Mouse (Mus musculus): ENCODE measurements at regions not wholly inside any gene's neighbourhood (a gene's known extent, or its start where the extent isn't known, plus 50 kb on each side); places are given as distances from the start of the nearest gene placed in this dataset.

GRCm38 (mm10) chr11:22675754-22676153 lies 163.9 kb downstream of the Tmem17 start:
- H3K27me3 ChIP-seq (ENCODE audit: control insufficient read depth, insufficient read depth, low read length), result no peaks in the 10 kb centered on the region
- no peaks in the 10 kb centered on the region for H3K9me3 ChIP-seq (ENCODE audit: control insufficient read depth, low read length)
- 59% methylated on average over 1 of the region's 1 CpGs for WGBS
- ATAC-seq (ENCODE audit: low FRiP score, low TSS enrichment), result no peak
- H3K27ac ChIP-seq (ENCODE audit: low read depth, low read length), result no peak overlapping the region
- H3K4me3 ChIP-seq (ENCODE audit: low read length), result no peak overlapping the region
- H3K4me1 ChIP-seq (ENCODE audit: control insufficient read depth, insufficient read depth, low read length), result 0 out of 2 replicates have a peak, but pooled peaks cover 4% of the 10 kb centered on the region
- H3K4me2 ChIP-seq (replicated peaks; ENCODE audit: low read depth, low read length), result no peak overlapping the region
- no peak overlapping the region for H3K9ac ChIP-seq (ENCODE audit: low read depth, low read length)
- H3K36me3 ChIP-seq (ENCODE audit: control insufficient read depth, insufficient read depth, low read length), result no peaks in the 10 kb centered on the region

GRCm38 (mm10) chr11:22677337-22677736 lies 165.4 kb downstream of the Tmem17 start:
- H3K4me3 ChIP-seq (ENCODE audit: low read length), result no peak overlapping the region
- no peak for ATAC-seq (ENCODE audit: low FRiP score, low TSS enrichment)
- H3K9ac ChIP-seq (ENCODE audit: low read depth, low read length), result no peak overlapping the region
- no peaks in the 10 kb centered on the region for H3K9me3 ChIP-seq (ENCODE audit: control insufficient read depth, low read length)
- WGBS, result 39% methylated on average over 2 of the region's 2 CpGs
- 0 out of 2 replicates have a peak, but pooled peaks cover 4% of the 10 kb centered on the region for H3K4me1 ChIP-seq (ENCODE audit: control insufficient read depth, insufficient read depth, low read length)
- no peaks in the 10 kb centered on the region for H3K27me3 ChIP-seq (ENCODE audit: control insufficient read depth, insufficient read depth, low read length)
- no peak overlapping the region for H3K27ac ChIP-seq (ENCODE audit: low read depth, low read length)
- H3K36me3 ChIP-seq (ENCODE audit: control insufficient read depth, insufficient read depth, low read length), result no peaks in the 10 kb centered on the region
- H3K4me2 ChIP-seq (replicated peaks; ENCODE audit: low read depth, low read length), result no peak overlapping the region

GRCm38 (mm10) chr11:22684576-22684975 lies 172.7 kb downstream of the Tmem17 start:
- H3K36me3 ChIP-seq (ENCODE audit: control insufficient read depth, insufficient read depth, low read length), result no peaks in the 10 kb centered on the region
- H3K4me1 ChIP-seq (ENCODE audit: control insufficient read depth, insufficient read depth, low read length), result no peaks in the 10 kb centered on the region
- H3K4me3 ChIP-seq (ENCODE audit: low read length), result no peak overlapping the region
- H3K27ac ChIP-seq (ENCODE audit: low read depth, low read length), result no peak overlapping the region
- no peaks in the 10 kb centered on the region for H3K9me3 ChIP-seq (ENCODE audit: control insufficient read depth, low read length)
- ATAC-seq (ENCODE audit: low FRiP score, low TSS enrichment), result no peak
- WGBS, result 85% methylated on average over 4 of the region's 4 CpGs
- no peaks in the 10 kb centered on the region for H3K27me3 ChIP-seq (ENCODE audit: control insufficient read depth, insufficient read depth, low read length)
- no peak overlapping the region for H3K4me2 ChIP-seq (replicated peaks; ENCODE audit: low read depth, low read length)
- no peak overlapping the region for H3K9ac ChIP-seq (ENCODE audit: low read depth, low read length)

GRCm38 (mm10) chr11:22690829-22691228 lies 169.9 kb downstream of the B3gnt2 start:
- Histone ChIP-seq H3K4me2 (replicated peaks; ENCODE audit: low read depth, low read length) (no peak overlapping the region), H3K27me3 (ENCODE audit: control insufficient read depth, insufficient read depth, low read length) (no peaks in the 10 kb centered on the region)

GRCm38 (mm10) chr11:22692281-22692857 lies 168.4 kb downstream of the B3gnt2 start:
- Histone ChIP-seq H3K4me1 (ENCODE audit: control insufficient read depth, insufficient read depth, low read length) (no peaks in the 10 kb centered on the region), H3K27ac (ENCODE audit: low read depth, low read length) (no peak overlapping the region), H3K27me3 (ENCODE audit: control insufficient read depth, insufficient read depth, low read length) (no peaks in the 10 kb centered on the region), H3K4me2 (replicated peaks; ENCODE audit: low read depth, low read length) (no peak overlapping the region), H3K9me3 (ENCODE audit: control insufficient read depth, low read length) (no peaks in the 10 kb centered on the region), H3K36me3 (ENCODE audit: control insufficient read depth, insufficient read depth, low read length) (no peaks in the 10 kb centered on the region), H3K4me3 (ENCODE audit: low read length) (no peak overlapping the region), H3K9ac (ENCODE audit: low read depth, low read length) (no peak overlapping the region)
- WGBS, result 85% methylated on average over 5 of the region's 5 CpGs
- no peak for ATAC-seq (ENCODE audit: low FRiP score, low TSS enrichment)

More at GRCm38 (mm10) chr11:22690829-22691228, 169.9 kb downstream of the B3gnt2 start:
- Histone ChIP-seq H3K4me1 (ENCODE audit: control insufficient read depth, insufficient read depth, low read length) (no peaks in the 10 kb centered on the region), H3K36me3 (ENCODE audit: control insufficient read depth, insufficient read depth, low read length) (no peaks in the 10 kb centered on the region), H3K27ac (ENCODE audit: low read depth, low read length) (no peak overlapping the region), H3K9ac (ENCODE audit: low read depth, low read length) (no peak overlapping the region), H3K4me3 (ENCODE audit: low read length) (no peak overlapping the region), H3K9me3 (ENCODE audit: control insufficient read depth, low read length) (no peaks in the 10 kb centered on the region)
- no peak for ATAC-seq (ENCODE audit: low FRiP score, low TSS enrichment)
- 96% methylated on average over 3 of the region's 3 CpGs for WGBS

GRCm38 (mm10) chr11:22692941-22693341 lies 167.8 kb downstream of the B3gnt2 start:
- Histone ChIP-seq H3K4me1 (ENCODE audit: control insufficient read depth, insufficient read depth, low read length) (no peaks in the 10 kb centered on the region), H3K27me3 (ENCODE audit: control insufficient read depth, insufficient read depth, low read length) (no peaks in the 10 kb centered on the region), H3K9ac (ENCODE audit: low read depth, low read length) (no peak overlapping the region), H3K9me3 (ENCODE audit: control insufficient read depth, low read length) (no peaks in the 10 kb centered on the region), H3K4me2 (replicated peaks; ENCODE audit: low read depth, low read length) (no peak overlapping the region), H3K4me3 (ENCODE audit: low read length) (no peak overlapping the region), H3K36me3 (ENCODE audit: control insufficient read depth, insufficient read depth, low read length) (no peaks in the 10 kb centered on the region), H3K27ac (ENCODE audit: low read depth, low read length) (no peak overlapping the region)
- WGBS, result 41% methylated on average over 1 of the region's 1 CpGs
- no peak for ATAC-seq (ENCODE audit: low FRiP score, low TSS enrichment)

GRCm38 (mm10) chr11:22693376-22693775 lies 167.4 kb downstream of the B3gnt2 start:
- Histone ChIP-seq H3K9me3 (ENCODE audit: control insufficient read depth, low read length) (no peaks in the 10 kb centered on the region), H3K9ac (ENCODE audit: low read depth, low read length) (no peak overlapping the region), H3K36me3 (ENCODE audit: control insufficient read depth, insufficient read depth, low read length) (no peaks in the 10 kb centered on the region), H3K27ac (ENCODE audit: low read depth, low read length) (no peak overlapping the region), H3K4me2 (replicated peaks; ENCODE audit: low read depth, low read length) (no peak overlapping the region), H3K4me3 (ENCODE audit: low read length) (no peak overlapping the region), H3K27me3 (ENCODE audit: control insufficient read depth, insufficient read depth, low read length) (no peaks in the 10 kb centered on the region), H3K4me1 (ENCODE audit: control insufficient read depth, insufficient read depth, low read length) (no peaks in the 10 kb centered on the region)
- no peak for ATAC-seq (ENCODE audit: low FRiP score, low TSS enrichment)
- WGBS, result 86% methylated on average over 2 of the region's 2 CpGs

- Histone ChIP-seq H3K4me1 (ENCODE audit: control insufficient read depth, insufficient read depth, low read length) (no peaks in the 10 kb centered on the region), H3K36me3 (ENCODE audit: control insufficient read depth, insufficient read depth, low read length) (no peaks in the 10 kb centered on the region), H3K9ac (ENCODE audit: low read depth, low read length) (no peak overlapping the region), H3K9me3 (ENCODE audit: control insufficient read depth, low read length) (no peaks in the 10 kb centered on the region), H3K4me3 (ENCODE audit: low read length) (no peak overlapping the region), H3K27ac (ENCODE audit: low read depth, low read length) (no peak overlapping the region), H3K27me3 (ENCODE audit: control insufficient read depth, insufficient read depth, low read length) (no peaks in the 10 kb centered on the region), H3K4me2 (replicated peaks; ENCODE audit: low read depth, low read length) (no peak overlapping the region)
- 78% methylated on average over 2 of the region's 2 CpGs for WGBS
- ATAC-seq (ENCODE audit: low FRiP score, low TSS enrichment), result no peak
These were observed 166.8 kb downstream of the B3gnt2 start for GRCm38 (mm10) chr11:22693984-22694383.

GRCm38 (mm10) chr11:22694829-22695228 lies 165.9 kb downstream of the B3gnt2 start:
- Histone ChIP-seq H3K27ac (ENCODE audit: low read depth, low read length) (no peak overlapping the region), H3K4me3 (ENCODE audit: low read length) (no peak overlapping the region), H3K9ac (ENCODE audit: low read depth, low read length) (no peak overlapping the region), H3K9me3 (ENCODE audit: control insufficient read depth, low read length) (no peaks in the 10 kb centered on the region), H3K36me3 (ENCODE audit: control insufficient read depth, insufficient read depth, low read length) (no peaks in the 10 kb centered on the region), H3K27me3 (ENCODE audit: control insufficient read depth, insufficient read depth, low read length) (no peaks in the 10 kb centered on the region), H3K4me1 (ENCODE audit: control insufficient read depth, insufficient read depth, low read length) (no peaks in the 10 kb centered on the region), H3K4me2 (replicated peaks; ENCODE audit: low read depth, low read length) (no peak overlapping the region)
- WGBS, result 70% methylated on average over 5 of the region's 5 CpGs
- ATAC-seq (ENCODE audit: low FRiP score, low TSS enrichment), result no peak
